Mouse (Mus musculus) telencephalon, adult 2 months (tissue): ENCODE measurements at regions not wholly inside any gene's neighbourhood (a gene's known extent, or its start where the extent isn't known, plus 50 kb on each side); places are given as distances from the start of the nearest gene placed in this dataset.
"Not testable (repeated sequence)": the region's sequence is repeated elsewhere in the genome, so short reads cannot be mapped to it uniquely, and the experiment has no call there.

Experiments used
- DNase-seq: peaks from one replicate; pipeline ENCODE4 v3.0.0-alpha.2; 2011; ENCODE audit warnings: low read depth, low spot score

GRCm38 (mm10) chr12:43574887-43575605 lies 635.1 kb downstream of the Dnajb9 start:
- no peak for DNase-seq

GRCm38 (mm10) chr12:43573186-43573585 lies 636.9 kb downstream of the Dnajb9 start:
- peak; percentile 54 for DNase-seq

- no peak for DNase-seq
Measured at GRCm38 (mm10) chr12:43527614-43528013, 682.5 kb downstream of the Dnajb9 start.

- not testable (repeated sequence) for DNase-seq
Measured at GRCm38 (mm10) chr12:43507458-43507857, 702.7 kb downstream of the Dnajb9 start.

- DNase-seq = no peak
Measured at GRCm38 (mm10) chr12:43489896-43490295, 720.2 kb downstream of the Dnajb9 start.

GRCm38 (mm10) chr12:43482683-43483082 lies 727.4 kb downstream of the Dnajb9 start:
- DNase-seq = no peak

- peak; percentile 42 for DNase-seq
Measured at GRCm38 (mm10) chr12:43462543-43462942, 747.6 kb downstream of the Dnajb9 start.
